Mouse (Mus musculus) heart, adult 9 months (tissue): ENCODE data around the gene Rlf.
"Not testable (repeated sequence)": the region's sequence is repeated elsewhere in the genome, so short reads cannot be mapped to it uniquely, and the experiment has no call there.

ENCODE experiments used
- DNase-seq, 2 experiments: peaks; one replicate each; pipeline ENCODE4 v3.0.0; 2022; ENCODE audit warnings: low spot score in 2 of 2

Gene Rlf

GRCm38 (mm10) chr4:121166697-121167096 is 48.2 kb downstream of the Rlf start:
- not testable (repeated sequence) for DNase-seq

- DNase-seq = peak in 1 of 2 experiments; percentile 6
Observed at GRCm38 (mm10) chr4:121163501-121164030, 51.3 kb downstream of the Rlf start.

GRCm38 (mm10) chr4:121109126-121109525 is 105.8 kb downstream of the Rlf start, which contains the start of gene Tmco2:
TSS of gene Tmco2 (minus strand) at chr4:121109226.
- no peak for DNase-seq

- no peak for DNase-seq
Observed at GRCm38 (mm10) chr4:121103304-121103703, 111.6 kb downstream of the Rlf start.

- DNase-seq = peak; percentile 59 to 78
Observed at GRCm38 (mm10) chr4:121097650-121098378, 117.1 kb downstream of the Rlf start, which contains the start of gene Zmpste24. TSS of gene Zmpste24 (minus strand) at chr4:121098241.
